Mouse (Mus musculus) embryo, embryonic 9.5 days (tissue): Measurements from ENCODE around the gene Denr.

ENCODE experiments used
- DNase-seq: peaks from one replicate; pipeline ENCODE4 v3.0.0-alpha.2; 2017; ENCODE audit errors: extremely low spot score

The Denr gene

DNA sequence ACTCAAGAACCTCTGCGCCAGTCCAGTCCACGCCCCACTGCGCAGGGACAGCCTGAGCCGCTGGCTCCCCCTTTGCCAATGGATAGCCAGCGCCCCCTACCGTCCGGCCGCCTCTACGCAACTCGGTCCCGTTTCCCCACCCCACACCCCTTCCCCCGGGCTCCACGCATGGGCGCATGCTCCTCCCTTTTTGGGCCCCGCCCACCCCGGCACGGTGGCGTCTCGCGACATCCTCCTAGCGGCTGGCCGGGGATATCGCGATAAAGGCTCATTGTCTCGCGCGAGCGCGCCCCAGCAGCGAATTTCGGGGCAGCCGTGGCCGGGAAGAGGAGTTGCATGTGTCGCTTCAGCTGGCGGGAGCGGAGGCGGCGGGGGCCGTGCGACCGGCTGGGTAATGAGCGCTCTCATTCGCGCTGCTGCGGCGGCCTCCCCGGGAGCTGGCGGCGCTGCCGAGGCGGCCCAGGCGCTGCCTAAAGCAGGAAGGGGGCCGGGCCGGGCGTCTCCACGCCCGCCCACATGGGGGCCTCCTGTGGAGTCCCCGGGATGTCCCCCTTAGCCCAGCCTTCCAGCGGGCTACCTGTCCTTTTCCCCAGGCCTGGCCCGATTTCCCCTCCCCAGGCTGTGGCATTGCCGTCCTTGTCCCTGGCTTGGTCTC, at the start of gene Denr:
TSS of gene Denr (plus strand) at position 200 of the 655 bp plus-strand sequence.
- peak; percentile 100 for DNase-seq

DNA sequence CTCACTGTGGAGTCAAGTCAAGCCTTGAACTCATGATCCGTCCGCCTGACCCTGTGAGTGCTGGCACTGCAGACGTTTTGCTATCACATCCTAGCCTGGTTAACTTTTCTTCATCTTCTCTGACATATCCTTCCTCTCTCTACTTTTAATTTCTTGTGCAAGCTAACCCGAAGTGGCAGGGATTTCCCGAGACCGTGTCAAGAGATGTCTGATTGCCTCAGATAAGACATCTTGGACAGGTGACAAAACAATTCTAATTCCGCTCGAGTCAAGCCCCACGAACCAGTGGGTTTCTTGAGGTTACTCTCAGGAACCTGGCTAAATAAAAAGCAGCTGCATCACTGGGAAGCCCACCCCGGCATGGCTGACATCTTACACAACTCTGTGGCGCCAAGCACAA, 48.2 kb upstream of the Denr start:
- DNase-seq, result no peak

GRCm38 (mm10) chr5:123862374-123863350, 44.3 kb upstream of the Denr start:
- DNase-seq, result no peak

DNA sequence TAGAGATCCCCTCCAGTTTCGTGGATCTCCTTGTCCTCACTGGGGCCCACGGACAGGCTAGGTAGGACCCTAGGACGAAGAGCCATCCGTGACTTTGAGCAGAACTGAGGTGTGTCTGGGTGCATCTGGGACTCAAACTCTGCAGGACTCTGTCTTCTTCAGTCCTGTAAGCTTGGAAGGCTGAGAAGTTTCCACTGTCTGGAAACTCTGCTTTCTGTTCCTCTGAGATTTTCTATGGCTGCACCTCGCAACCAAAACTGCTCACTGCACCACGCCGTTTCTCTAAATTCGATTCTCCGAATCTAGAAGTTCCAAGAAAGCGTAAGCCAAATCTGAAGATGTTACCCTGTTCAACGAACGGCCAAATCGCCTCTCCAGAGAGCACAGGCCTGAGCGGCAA, 43.0 kb upstream of the Denr start:
- no peak for DNase-seq

- DNase-seq, result no peak
Measured at GRCm38 (mm10) chr5:123865365-123865764, 41.6 kb upstream of the Denr start, which contains the start of gene Hcar2. Gene Hcar2 (minus strand): TSS chr5:123865499.

- DNase-seq, result no peak
Measured at GRCm38 (mm10) chr5:123866457-123866856, 40.5 kb upstream of the Denr start.

DNA sequence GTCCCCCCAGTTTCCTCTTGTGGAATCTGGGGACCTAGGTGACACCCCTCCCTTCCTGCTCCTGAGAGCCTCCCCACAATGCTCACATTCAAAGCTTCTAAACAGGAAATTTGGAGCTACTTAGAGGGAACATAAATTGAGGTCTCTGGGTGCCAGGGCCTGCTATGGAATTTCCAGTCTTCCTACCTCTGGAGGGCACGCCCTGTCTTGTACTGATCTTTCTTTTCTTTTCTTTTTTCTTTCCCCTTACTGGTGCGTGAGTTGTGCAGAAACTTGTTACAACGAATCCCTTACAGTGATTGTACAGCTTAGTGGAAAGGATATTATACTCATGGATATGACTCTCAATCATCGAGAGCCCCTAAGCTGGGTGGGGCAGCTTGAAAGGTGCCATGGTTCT, 37.4 kb upstream of the Denr start:
- DNase-seq, result no peak

- no peak for DNase-seq
Measured at GRCm38 (mm10) chr5:123874177-123874576, 32.8 kb upstream of the Denr start.

GRCm38 (mm10) chr5:123878056-123878455, 28.9 kb upstream of the Denr start:
- DNase-seq, result no peak

GRCm38 (mm10) chr5:123879928-123880327, 27.0 kb upstream of the Denr start, which contains the start of gene Hcar1:
Gene Hcar1 (minus strand): TSS chr5:123880020.
- DNase-seq, result no peak

DNA sequence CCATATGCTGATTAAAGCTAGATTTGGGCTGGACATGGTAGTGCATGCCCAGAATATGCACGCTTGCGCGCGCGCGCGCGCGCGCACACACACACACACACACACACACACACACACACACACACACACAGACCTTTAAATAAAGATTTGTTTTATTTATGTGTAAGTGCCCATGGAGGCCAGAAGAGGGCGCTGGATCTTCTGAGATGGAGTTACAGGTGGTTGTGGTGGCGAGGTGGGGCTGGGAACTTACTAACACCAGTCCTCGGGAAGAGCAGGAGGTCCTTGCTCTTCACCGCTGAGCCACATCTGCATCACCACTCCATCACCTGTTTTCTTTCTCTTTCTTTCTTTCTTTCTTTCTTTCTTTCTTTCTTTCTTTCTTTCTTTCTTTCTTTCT, 26.2 kb upstream of the Denr start:
- no peak for DNase-seq

DNA sequence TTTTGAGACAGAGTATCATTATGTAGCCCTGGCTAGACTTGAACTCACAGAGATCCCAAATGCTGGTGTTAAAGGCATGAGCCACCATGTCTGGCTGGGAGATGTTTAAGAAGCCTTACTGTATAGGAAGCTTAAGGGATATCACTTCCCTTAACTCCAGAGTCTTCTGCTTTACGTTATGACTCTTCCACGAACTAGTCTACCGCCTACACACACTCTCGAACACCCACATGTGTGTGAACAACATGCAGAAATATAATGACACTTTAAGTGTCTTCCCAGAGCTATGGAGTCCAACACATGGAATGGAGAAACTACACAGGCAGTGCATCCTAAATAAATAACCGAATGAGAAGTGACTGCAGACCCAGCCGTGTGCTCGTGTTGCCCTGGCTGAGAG, 23.1 kb upstream of the Denr start:
- no peak for DNase-seq

GRCm38 (mm10) chr5:123884332-123884731, 22.6 kb upstream of the Denr start:
- DNase-seq, result no peak

- no peak for DNase-seq
Measured at GRCm38 (mm10) chr5:123886365-123886764, 20.6 kb upstream of the Denr start.

DNA sequence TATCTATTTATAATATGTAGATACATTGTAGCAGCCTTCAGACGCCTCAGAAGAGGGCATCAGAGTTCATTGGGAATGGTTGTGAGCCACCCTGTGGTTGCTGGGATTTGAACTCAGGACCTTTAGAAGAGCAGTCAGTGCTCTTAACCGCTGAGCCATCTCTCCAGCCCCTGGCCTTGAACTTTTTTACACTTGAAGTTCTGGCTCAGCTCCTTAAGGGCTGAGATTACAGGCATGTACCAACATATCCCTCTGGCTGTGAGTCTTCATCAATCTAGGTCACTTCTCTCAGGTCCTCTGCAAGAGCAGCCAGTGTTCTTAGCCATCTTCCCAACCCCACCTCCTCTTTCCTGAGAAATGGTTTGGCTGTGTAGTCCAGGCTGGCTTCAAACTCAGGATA, 16.7 kb upstream of the Denr start:
- DNase-seq, result no peak

GRCm38 (mm10) chr5:123890987-123891386, 16.0 kb upstream of the Denr start:
- no peak for DNase-seq

- peak; percentile 20 for DNase-seq
Measured at GRCm38 (mm10) chr5:123891669-123892068, 15.3 kb upstream of the Denr start.

DNA sequence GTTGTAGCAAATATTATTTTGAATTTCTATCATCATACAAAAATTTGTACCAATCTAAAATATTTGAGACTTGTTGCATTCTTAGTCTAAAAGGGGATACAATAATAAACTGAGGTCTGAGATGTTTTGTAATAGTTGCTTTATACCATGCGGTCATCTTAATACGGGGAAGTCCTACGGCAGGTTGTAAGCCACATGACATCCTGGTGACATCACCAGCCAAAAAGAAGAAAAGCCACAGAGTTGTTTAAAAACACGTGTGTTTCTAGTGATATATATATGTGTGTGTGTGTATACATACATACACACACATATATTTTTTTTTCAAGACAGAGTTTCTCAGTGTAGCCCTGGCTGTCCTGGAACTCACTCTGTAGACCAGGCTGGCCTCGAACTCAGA, 13.5 kb upstream of the Denr start:
- DNase-seq, result no peak

DNA sequence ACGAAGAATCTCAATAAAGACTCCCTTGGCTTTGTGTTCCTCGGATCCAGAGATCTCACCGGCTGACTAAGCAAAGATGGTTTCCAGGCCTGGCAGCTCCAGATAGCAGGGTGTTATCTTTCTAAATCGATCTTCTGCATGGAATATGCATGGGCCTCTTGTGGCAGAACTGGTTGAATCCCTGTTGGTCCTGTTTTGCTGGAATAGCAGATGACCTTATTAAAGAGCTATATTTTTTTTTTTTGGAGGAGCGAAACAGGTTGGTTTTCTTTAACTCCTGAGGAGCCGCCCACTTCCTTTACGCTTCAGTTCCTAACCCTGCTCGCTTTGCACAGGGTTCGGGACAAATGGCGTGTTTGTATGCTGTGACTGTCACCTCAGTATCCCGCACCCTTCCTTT, 10.6 kb upstream of the Denr start:
- DNase-seq, result no peak

- no peak for DNase-seq
Measured at GRCm38 (mm10) chr5:123897352-123897751, 9.6 kb upstream of the Denr start.

GRCm38 (mm10) chr5:123904059-123904672, 2.8 kb upstream of the Denr start:
- DNase-seq, result no peak
